Mouse (Mus musculus) limb, embryonic 10.5 days (tissue): ENCODE measurements at regions not wholly inside any gene's neighbourhood (a gene's known extent, or its start where the extent isn't known, plus 50 kb on each side); places are given as distances from the start of the nearest gene placed in this dataset.

Experiments
- DNase-seq: peaks from one replicate; pipeline ENCODE4 v3.0.0-alpha.2; 2017; ENCODE audit warnings: low spot score
- H3K27ac ChIP-seq: fragments of 300-500 bp; sonication (generic); 2 replicates; pipeline ENCODE4 v1.5.1; 2016; ENCODE audit warnings: mild to moderate bottlenecking
- H3K27me3 ChIP-seq: fragments of 300-500 bp; sonication (generic); 2 replicates; pipeline ENCODE4 v1.6.1; 2016; ENCODE audit warnings: low read depth, mild to moderate bottlenecking; ENCODE audit not compliant: poor library complexity, severe bottlenecking
- H3K36me3 ChIP-seq: fragments of 300-500 bp; sonication (generic); 2 replicates; pipeline ENCODE4 v1.6.1; 2016; ENCODE audit warnings: mild to moderate bottlenecking, moderate library complexity
- H3K4me1 ChIP-seq: fragments of 300-500 bp; sonication (generic); 2 replicates; pipeline ENCODE4 v1.6.1; 2016
- H3K4me3 ChIP-seq: fragments of 300-500 bp; sonication (generic); 2 replicates; pipeline ENCODE4 v1.5.1; 2016; ENCODE audit warnings: mild to moderate bottlenecking, moderate library complexity
- H3K9me3 ChIP-seq: fragments of 300-500 bp; sonication (generic); replicated peaks from 2 replicates; pipeline ENCODE4 v1.6.1; 2016; ENCODE audit warnings: mild to moderate bottlenecking
- WGBS: fragments of 180-500 bp; shearing (Covaris S2); methylation state at CpG from one replicate; pipeline ENCODE4 v1.1.7; 2016; 5-methylcytosine and 5-hydroxymethylcytosine counted together

DNA sequence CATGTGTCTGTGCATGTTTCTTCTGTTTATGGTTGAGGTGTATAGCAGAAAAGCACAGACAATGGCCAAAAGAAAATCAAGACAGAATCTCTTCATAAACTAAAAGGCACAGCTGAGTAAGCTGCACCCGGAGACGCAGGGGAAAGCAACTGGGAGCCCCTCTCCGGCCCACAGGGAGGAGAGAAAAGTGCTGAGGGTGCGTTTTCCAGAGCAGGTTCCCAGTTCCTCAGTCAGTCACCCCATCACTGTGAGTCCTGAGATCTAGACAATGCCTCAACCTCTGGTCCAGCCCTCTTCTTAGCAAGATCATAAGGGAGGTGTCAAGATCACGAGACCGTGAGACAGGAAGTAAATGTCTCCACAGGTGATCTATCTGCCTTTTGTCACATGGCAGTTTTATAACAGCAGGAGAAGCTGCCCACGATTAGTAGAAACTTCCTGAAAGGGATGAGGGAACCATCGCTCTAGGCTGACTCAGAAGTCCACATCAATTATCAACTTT is 110.7 kb downstream of the Tmem17 start:
- Histone ChIP-seq H3K36me3 (no peaks in the 10 kb centered on the region), H3K9me3 (no peaks in the 10 kb centered on the region), H3K27ac (no peak overlapping the region), H3K4me3 (no peak overlapping the region), H3K4me1 (peaks cover 18% of the 10 kb centered on the region), H3K27me3 (no peaks in the 10 kb centered on the region)
- no peak for DNase-seq
- 56% methylated on average over 8 of the region's 8 CpGs for WGBS

DNA sequence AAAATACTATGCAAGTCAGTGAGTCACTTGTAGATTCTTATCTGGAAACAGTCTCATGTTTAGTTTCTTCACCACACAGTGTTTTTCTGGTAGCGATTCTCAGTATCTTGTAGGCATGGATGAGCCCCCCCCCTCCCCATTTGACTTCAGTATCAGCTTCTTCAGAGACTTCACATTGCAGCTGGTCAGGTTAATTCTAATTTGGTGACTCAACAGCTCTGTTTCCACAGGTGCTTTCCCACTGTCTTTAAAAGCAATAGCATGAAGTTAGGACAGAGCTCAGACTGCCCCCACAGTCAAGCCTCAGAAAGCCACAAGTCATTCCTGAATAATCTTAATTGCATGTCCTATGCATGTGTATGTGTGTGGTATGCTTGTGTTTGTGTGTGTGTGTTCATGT is 114.5 kb downstream of the Tmem17 start:
- Histone ChIP-seq H3K4me1 (peaks cover 28% of the 10 kb centered on the region), H3K4me3 (no peak overlapping the region), H3K9me3 (no peaks in the 10 kb centered on the region), H3K27me3 (no peaks in the 10 kb centered on the region), H3K27ac (no peak overlapping the region), H3K36me3 (no peaks in the 10 kb centered on the region)
- WGBS = 87% methylated on average over 1 of the region's 1 CpGs
- DNase-seq = no peak

DNA sequence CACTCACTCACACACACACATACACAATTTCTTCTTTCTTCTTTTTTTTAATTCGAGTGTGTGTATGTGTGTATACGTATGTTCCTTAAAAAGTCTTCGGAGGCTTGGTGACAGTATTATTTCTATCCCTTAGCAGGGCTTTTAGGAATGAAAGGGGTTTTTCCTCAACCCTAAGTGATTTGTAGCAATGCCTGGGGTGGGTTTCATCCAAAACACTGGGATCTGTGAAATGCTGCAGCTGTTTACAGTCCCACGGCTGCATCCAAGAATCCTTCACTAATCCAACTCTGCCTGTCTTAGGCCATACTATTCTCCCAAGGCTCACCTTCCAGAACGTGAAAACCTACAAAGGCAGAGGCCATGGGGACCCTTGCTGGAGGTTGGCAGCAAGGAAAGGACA is 116.6 kb downstream of the Tmem17 start:
- DNase-seq = no peak
- Histone ChIP-seq H3K9me3 (no peaks in the 10 kb centered on the region), H3K4me3 (no peak overlapping the region), H3K4me1 (peaks cover 22% of the 10 kb centered on the region), H3K27me3 (no peaks in the 10 kb centered on the region), H3K36me3 (no peaks in the 10 kb centered on the region), H3K27ac (peak overlapping the region; percentile 77; the same call in 1 of the 2 replicates)
- 90% methylated on average over 5 of the region's 5 CpGs for WGBS

DNA sequence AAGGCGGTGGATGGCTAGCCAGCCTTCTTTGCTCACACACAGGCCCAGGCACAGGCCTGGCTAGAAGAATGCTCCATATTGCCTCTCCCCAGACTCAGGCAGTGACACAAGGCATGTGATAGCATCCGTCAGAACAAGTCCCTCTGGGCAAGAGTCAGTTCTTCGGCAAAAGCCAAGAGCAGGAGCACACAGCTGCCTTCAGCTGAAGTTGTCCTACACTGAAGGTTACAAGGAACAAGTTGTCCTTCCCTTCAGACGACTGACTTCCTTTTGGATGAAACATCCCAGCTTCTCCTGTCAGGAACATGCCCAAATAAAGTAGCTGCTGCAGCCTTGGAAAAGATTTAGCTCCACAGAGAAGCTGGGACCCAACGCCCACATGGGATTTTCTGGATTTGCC is 117.1 kb downstream of the Tmem17 start:
- WGBS = 74% methylated on average over 5 of the region's 5 CpGs
- Histone ChIP-seq H3K4me3 (no peak overlapping the region), H3K27ac (peak overlapping the region; percentile 77)

DNA sequence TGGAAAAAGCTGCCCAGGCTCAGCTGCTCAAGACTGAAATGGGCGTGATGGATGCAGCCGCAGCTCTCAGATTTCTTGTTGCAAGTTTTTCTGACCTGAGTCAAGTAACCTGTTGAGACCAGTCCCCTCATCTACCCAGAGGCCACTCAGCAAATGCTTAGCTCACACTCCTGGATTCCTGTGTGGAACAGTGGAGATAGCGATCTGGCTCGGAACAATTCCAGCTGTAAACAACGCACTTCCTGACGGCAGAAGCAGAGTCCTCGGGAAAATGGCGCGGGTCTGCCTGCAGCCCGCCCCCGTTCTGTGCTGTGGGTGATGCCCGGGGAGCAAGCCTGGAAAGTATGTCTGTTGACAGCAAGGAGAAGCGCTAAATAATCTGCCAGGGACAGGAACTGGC is 117.7 kb downstream of the Tmem17 start:
- H3K4me1 ChIP-seq = peaks cover 22% of the 10 kb centered on the region
- H3K4me3 ChIP-seq = peak overlapping the region; percentile 44
- 22% methylated on average over 13 of the region's 13 CpGs for WGBS

More for the DNA sequence above, 117.1 kb downstream of the Tmem17 start:
- peaks cover 22% of the 10 kb centered on the region for H3K4me1 ChIP-seq
- no peak for DNase-seq
- no peaks in the 10 kb centered on the region for H3K27me3 ChIP-seq
- H3K9me3 ChIP-seq = no peaks in the 10 kb centered on the region
- H3K36me3 ChIP-seq = no peaks in the 10 kb centered on the region

DNA sequence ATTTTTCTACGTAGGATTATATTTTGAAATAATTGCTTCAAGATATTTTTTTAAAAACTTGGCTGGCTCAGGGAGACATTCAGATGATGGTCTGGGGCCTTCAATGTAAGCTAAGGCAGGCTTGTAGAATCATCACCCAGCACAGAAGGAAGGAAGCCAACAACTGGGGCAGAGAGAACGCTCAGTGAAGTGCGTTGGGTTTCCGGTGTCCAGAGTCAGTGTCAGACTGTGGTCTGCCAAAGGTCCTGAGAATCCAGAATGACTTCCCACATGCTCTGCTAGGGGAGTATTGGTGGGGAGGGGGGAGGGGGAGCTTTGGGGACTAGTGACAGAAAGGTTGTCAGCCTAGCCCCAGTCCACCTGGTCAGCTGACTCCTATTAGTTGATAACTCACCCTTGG is 118.1 kb downstream of the Tmem17 start:
- H3K4me1 ChIP-seq = peaks cover 22% of the 10 kb centered on the region
- H3K36me3 ChIP-seq = no peaks in the 10 kb centered on the region
- peak overlapping the region; percentile 44 for H3K4me3 ChIP-seq
- H3K9me3 ChIP-seq = no peaks in the 10 kb centered on the region
- H3K27me3 ChIP-seq = no peaks in the 10 kb centered on the region
- DNase-seq = no peak
- peak overlapping the region; percentile 77 for H3K27ac ChIP-seq
- WGBS = 72% methylated on average over 4 of the region's 4 CpGs

More for the DNA sequence above, 117.7 kb downstream of the Tmem17 start:
- peak; percentile 57 for DNase-seq
- Histone ChIP-seq H3K27ac (peak overlapping the region; percentile 77), H3K36me3 (no peaks in the 10 kb centered on the region), H3K27me3 (no peaks in the 10 kb centered on the region), H3K9me3 (no peaks in the 10 kb centered on the region)

DNA sequence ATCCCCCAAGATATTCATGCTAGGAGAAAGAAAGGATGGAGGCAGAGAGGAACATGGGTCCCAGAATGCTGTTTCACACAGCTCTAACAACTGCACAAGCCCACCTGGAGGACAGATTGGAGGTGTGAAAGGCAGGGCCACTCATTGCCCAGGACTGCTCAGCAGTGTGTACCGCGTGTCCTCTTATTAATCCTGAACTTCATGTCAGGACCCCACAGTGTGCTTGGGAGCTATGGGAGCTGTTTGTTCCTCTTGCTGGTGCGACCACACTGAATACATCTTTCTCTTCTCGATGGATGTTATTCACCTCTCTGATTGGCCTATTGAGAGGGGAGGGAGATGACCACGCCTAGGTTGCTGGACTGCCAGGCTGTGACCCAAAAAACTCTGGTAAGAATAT is 119.1 kb downstream of the Tmem17 start:
- Histone ChIP-seq H3K4me1 (peaks cover 22% of the 10 kb centered on the region), H3K36me3 (no peaks in the 10 kb centered on the region), H3K9me3 (no peaks in the 10 kb centered on the region), H3K4me3 (no peak overlapping the region), H3K27me3 (no peaks in the 10 kb centered on the region), H3K27ac (no peak overlapping the region)
- WGBS = 84% methylated on average over 5 of the region's 5 CpGs
- peak; percentile 30 for DNase-seq

DNA sequence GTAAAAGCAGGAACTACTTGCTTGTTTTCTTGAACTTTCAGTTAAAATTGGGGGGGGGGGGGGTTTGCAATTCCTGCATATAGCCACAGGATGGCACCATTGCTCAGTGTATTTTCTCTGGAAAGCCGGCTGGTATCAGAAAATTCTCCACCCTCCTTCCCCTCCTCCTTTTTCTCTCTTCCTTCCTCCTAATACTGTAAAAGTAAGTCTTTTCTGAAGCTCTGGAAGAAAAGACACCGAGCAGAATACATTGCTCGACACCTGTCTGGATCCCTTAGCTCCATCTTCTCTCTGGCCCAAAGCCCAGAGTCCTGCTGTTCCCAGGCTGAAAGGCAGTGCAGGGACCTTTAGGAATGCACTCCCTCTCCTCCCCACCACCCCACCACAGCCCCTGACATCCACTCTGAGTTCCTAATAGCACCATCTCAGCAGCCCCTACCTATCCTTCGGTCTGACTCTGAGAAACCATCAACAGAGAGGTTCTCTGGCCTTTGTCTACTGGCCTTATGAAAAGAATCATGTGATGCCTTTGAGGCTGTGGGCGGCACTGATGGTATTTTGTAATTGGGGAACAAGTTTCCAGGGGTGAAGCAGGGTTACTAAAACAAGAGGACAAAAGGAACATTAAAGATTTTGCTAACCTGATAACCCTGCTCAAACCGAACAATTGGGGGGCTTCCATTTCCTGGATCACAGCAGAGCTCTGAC is 119.9 kb downstream of the Tmem17 start:
- Histone ChIP-seq H3K27ac (peak overlapping the region; percentile 46; the same call in 1 of the 2 replicates), H3K4me3 (no peak overlapping the region), H3K4me1 (peaks cover 22% of the 10 kb centered on the region), H3K9me3 (no peaks in the 10 kb centered on the region), H3K27me3 (no peaks in the 10 kb centered on the region), H3K36me3 (no peaks in the 10 kb centered on the region)
- 27% methylated on average over 6 of the region's 6 CpGs for WGBS
- DNase-seq = peak; percentile 71

DNA sequence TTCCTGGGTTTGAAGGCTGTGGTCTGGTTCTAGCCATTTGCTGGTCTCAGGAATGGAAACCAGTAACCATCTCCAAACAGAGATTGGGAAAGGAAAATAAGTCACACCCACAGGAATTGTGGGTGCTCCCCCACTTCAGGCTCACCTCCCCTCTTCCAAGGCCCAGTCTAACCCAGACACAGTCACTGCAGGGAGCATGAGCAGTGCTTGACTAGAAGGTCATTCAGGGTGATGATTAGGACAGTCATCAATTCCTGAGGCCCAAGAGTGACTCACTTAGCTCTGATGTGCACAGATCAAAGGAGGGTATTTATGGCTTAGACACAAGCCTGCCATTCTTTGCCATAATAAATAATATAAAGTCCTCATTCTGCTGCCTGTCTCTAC is 120.4 kb downstream of the Tmem17 start:
- no peak overlapping the region for H3K27ac ChIP-seq
- no peak for DNase-seq

DNA sequence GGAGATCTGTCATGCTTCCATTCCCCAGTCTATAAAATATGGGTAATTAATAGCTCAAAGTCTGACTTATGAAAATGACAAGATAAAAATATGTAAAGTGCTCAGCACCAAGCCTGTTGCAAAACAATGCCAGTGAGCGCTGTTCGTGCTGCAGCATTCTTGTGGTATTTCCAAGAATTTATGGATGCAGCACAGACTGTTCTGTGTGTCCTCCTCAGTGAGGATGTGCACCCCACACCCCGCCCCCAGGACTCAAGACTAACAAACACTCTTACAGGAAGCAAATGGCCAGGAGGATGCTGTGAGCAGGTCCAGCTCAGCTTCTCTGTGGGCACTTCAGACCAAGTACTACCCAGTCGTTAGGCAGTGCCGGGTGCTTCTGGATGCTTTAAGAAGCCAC is 121.1 kb downstream of the Tmem17 start:
- no peaks in the 10 kb centered on the region for H3K27me3 ChIP-seq
- H3K9me3 ChIP-seq = no peaks in the 10 kb centered on the region
- 60% methylated on average over 5 of the region's 5 CpGs for WGBS
- no peaks in the 10 kb centered on the region for H3K36me3 ChIP-seq
- DNase-seq = no peak
- H3K27ac ChIP-seq = no peak overlapping the region
- no peak overlapping the region for H3K4me3 ChIP-seq
- H3K4me1 ChIP-seq = peaks cover 22% of the 10 kb centered on the region

More for the DNA sequence above, 120.4 kb downstream of the Tmem17 start:
- Histone ChIP-seq H3K36me3 (no peaks in the 10 kb centered on the region), H3K4me1 (peaks cover 22% of the 10 kb centered on the region), H3K27me3 (no peaks in the 10 kb centered on the region), H3K4me3 (no peak overlapping the region), H3K9me3 (no peaks in the 10 kb centered on the region)

DNA sequence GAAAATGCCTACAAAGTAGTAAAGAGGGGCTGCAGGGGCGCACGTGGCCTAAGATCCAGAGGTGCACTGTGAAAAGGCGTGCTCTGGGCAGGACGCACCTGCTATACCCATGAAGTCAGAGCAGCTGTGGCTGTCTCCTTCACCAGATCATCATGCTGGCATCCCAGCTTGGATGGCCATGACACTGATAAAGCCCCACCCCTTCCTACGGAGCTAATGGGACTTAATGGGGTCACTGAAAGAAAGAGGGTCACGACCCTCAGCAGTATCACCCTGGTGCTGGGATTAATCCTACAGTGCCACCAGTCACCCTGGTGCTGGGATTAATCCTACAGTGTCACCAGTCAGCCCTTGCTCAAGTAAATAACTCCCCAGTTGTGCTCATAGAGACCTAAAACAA is 122.1 kb downstream of the Tmem17 start:
- no peak for DNase-seq
- no peaks in the 10 kb centered on the region for H3K9me3 ChIP-seq
- no peak overlapping the region for H3K27ac ChIP-seq
- no peak overlapping the region for H3K4me3 ChIP-seq
- peaks cover 20% of the 10 kb centered on the region for H3K4me1 ChIP-seq
- no peaks in the 10 kb centered on the region for H3K36me3 ChIP-seq
- 71% methylated on average over 6 of the region's 6 CpGs for WGBS
- H3K27me3 ChIP-seq = no peaks in the 10 kb centered on the region

DNA sequence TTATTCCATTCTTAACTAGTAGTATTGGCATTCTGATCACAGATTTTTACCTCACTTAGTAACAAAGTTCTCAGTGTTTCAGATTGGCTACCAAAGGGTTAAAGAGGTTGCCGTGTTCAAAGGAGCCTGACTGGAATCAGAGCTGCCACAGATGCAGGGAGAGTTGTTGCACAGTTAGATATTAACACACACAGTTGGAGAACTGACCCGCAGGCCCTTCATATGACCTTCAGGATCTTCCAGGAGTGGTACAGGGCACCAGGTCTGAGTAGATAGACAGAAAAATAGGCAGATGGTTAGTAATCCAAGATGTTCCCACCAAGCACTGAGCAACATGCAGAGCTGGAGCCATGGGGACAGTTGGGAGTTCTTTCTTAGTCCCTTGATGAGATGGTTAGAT is 123.1 kb downstream of the Tmem17 start:
- H3K4me1 ChIP-seq = peaks cover 10% of the 10 kb centered on the region
- no peak for DNase-seq
- H3K9me3 ChIP-seq = no peaks in the 10 kb centered on the region
- no peaks in the 10 kb centered on the region for H3K27me3 ChIP-seq
- H3K4me3 ChIP-seq = no peak overlapping the region
- H3K36me3 ChIP-seq = no peaks in the 10 kb centered on the region
- WGBS = 44% methylated on average over 2 of the region's 2 CpGs
- no peak overlapping the region for H3K27ac ChIP-seq

DNA sequence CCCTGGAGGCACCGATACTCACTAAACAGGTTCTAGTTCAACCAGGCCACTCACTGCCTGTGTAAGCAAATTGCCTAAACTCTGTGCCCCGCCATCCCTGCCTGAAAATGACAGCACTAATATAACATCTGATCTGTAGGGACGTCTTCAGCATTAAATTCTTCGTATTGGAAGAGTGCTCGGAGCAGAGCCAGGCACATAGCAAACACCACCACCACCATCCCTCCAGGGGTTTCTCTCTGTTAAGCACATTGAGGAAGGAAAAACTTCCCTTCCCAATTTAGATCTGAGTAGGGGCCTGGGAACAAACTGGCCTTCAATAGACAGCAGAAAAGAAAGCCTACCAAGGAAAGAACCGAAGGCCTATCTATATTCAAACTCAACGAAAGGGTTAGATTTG is 124.4 kb downstream of the Tmem17 start:
- WGBS = 76% methylated on average over 7 of the region's 7 CpGs
- DNase-seq = no peak
- Histone ChIP-seq H3K36me3 (no peaks in the 10 kb centered on the region), H3K4me1 (peaks cover 10% of the 10 kb centered on the region), H3K4me3 (no peak overlapping the region), H3K9me3 (no peaks in the 10 kb centered on the region), H3K27ac (no peak overlapping the region), H3K27me3 (no peaks in the 10 kb centered on the region)
